Mouse (Mus musculus) layer of hippocampus, postnatal 25 days (tissue): ENCODE measurements around the gene BC005561. TPM values are rescaled to one million over a fixed set of nuclear protein-coding genes. Genes with fewer than 3 reads are reported as not detected.
"Not testable (repeated sequence)": the region's sequence is repeated elsewhere in the genome, so short reads cannot be mapped to it uniquely, and the experiment has no call there.

Experiments
- DNase-seq, 2 experiments: peaks; one replicate each; pipeline ENCODE4 v3.0.0; 2022; ENCODE audit warnings: mixed read lengths in 2 of 2, low spot score in 1 of 2; ENCODE audit errors: extremely low spot score in 1 of 2
- total RNA-seq, 2 experiments: library from RNA; stranded (reverse); gene quantifications; 2 replicates each; pipeline ENCODE4 v1.2.3; 2021

The BC005561 gene
- 10 to 100 TPM; 10.2 to 15.5 TPM for total RNA-seq

DNA sequence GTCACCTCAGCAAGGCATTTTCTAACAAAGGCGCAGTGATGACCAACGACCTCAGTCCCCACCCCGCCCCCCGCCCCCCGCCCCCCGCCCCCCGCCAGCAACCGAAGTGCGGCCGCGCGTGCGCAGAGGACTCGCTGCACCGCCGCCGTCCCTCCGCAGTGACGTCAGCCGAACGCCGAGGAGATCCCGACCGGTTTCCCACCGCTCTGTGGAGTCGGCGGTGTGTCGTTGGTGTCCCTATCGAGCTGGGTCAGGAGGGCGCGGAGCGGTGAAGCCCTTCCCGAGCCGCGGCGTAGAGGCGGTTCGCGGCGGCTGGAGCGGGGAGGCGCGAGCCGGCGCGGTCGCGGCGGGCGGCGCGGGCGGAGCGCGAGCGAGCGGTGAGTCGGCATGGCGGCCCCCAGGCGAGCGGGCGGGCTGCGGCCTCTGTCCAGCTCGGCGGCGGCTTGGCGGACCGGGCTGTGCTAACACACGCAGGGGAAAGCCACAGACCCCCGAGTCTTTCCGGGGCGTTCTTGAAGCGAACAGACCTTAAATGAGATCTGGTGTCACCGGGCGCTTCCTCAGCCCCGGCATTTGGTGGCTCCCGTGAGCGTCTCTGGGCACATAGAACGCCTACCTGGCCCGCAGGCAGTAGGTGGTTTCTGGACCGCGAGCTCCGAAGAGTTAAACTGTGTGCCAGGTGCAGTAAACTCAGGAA is at the start of gene BC005561:
Gene BC005561 (plus strand): TSS at position 158 of the 697 bp plus-strand sequence.
- DNase-seq, result peak; percentile 80 to 87

DNA sequence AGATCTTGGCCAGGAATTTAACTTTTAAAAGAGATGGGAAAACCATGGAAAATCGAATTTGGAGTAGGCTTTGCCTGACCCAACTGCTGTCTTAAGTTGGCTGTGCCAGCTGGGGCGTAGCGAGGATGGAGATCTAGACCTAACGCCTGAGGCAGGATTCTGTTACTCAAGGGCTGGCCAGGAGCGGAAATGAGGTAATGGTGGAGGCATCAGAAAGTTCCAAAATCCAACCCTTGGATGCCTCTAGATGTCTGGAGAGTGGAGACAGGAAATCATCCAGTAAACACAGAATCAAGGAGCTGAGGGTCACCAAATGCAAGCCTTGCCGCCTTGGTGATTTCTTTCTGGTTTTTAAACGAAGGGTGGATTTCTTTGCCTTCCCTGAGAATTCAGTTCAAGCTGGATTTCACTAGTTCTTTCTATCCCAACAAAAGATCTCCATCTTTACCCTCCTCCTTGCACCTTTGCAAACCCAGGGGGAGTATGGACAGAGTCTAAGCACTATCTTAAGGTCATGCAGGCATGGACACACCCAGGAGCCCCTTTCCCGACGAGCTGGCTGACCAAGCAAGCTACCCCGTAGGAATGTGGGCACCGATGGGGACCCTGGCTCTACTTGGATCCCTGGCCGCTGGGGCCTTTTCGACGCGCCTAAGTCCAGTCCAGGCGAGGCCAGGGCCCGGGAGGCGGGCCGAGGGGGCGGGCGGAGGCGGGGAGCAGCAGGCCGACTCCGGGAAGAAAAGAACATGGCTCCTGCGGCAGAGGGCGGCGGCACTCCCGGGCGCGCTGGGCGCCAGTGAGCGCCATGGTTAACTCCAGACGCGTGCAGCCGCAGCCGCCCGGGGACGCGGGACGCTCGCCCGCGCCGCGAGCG is 49.1 kb upstream of the BC005561 start, which contains the start of gene Pkd2:
Gene Pkd2 (plus strand): TSS at position 619 of the 874 bp plus-strand sequence.
- DNase-seq, result peak; percentile 51 to 58

DNA sequence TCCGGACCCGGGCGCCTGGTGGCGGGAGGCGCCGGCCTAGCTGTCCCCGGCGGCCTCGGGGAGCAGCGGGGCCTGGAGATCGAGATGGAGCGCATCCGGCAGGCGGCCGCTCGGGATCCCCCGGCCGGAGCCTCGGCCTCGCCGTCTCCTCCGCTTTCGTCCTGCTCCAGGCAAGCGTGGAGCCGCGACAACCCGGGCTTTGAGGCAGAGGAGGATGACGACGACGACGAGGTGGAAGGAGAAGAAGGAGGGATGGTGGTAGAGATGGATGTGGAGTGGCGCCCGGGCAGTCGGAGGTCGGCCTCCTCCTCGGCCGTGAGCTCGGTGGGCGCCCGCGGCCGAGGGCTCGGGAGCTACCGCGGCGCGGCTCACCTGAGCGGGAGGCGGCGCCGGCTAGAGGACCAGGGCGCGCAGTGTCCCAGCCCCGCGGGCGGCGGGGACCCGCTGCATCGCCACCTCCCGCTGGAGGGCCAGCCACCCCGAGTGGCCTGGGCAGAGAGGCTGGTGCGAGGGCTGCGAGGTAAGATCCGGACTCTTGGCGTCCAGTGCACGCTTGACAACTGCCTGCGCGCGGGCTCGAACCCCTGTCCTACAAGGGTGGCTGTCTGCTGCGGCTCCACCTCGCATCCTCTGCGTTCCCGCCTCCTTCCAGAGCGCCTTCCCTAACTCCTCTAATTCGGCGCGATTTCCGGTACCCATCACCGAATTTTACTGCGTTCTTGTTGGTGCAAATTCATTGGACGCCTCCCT is 48.3 kb upstream of the BC005561 start:
- peak; percentile 51 to 63 for DNase-seq

DNA sequence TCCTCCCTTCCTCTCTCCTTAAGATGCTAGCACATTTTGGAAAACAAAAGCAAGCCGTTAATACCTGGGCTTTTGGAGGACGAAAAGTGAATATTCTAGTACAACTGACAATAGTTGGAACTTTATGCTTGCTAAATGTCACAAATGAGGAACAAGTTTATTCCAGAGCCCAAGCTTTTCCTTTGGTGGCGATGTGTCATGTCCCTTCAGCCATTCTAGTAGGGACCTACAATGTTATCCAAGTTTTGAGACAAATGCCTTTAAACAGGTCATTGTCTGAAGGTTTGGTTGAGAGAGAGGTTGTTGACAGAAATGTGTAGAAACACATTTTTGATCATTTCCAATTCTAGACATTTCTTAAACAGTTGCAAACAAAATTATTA is 47.7 kb upstream of the BC005561 start:
- no peak for DNase-seq

DNA sequence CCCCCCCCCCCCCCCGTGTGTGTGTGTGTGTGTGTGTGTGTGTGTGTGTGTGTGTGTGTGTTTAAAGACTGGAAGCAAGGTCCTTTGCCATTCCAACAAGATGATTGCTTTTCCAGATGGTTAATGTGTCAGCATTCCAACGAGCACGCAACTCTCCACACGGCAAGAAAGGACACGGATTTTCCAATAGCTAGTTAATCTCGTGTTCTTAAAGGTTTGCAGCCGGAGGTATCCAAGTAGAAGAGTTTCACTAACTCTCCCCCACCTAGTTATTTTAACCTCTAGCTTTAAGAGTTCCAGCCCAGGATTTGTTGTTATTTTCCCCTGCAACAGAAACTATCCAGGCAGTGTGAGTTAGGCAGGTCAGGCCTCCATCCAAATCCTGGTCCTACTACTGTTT is 47.3 kb upstream of the BC005561 start:
- DNase-seq, result no peak

DNA sequence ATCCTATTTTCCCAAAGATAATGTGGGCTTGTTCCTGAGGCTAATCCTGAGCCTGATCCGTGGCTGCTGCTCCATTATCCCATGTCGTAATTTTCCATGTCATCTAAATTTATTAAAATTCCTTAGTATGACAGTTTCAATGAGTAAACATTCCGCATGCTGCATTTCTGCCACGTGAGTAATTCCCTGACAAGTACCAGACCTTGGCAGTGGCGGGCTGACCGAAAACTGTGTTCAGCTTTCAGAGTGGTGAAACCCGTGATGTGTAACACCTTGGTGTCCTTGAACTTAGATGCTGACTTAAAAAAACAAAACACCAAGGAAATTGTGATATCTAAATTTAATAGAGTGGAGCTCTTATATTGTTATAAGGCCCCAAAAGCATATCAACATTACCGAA is 42.9 kb upstream of the BC005561 start:
- no peak for DNase-seq

DNA sequence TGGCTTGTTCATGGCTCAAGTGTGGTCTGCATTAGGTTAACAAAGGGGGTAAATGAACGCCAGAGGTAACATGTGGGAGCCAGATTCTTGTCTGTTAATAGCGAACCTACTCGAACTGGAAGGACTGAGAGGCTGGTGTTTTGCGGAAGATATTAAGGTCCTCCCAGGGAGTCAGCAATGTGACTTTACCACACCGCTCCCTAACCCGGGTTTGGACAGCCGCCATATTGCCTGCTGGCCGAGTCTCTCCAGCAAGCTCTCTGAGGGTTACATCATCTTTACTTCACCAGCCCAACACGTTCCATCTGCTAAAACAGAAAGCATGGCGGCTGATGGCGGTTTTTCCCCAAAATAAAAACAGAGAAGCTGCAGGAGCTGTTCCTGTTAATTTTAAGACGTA is 42.4 kb upstream of the BC005561 start:
- peak; percentile 31 to 39 for DNase-seq

DNA sequence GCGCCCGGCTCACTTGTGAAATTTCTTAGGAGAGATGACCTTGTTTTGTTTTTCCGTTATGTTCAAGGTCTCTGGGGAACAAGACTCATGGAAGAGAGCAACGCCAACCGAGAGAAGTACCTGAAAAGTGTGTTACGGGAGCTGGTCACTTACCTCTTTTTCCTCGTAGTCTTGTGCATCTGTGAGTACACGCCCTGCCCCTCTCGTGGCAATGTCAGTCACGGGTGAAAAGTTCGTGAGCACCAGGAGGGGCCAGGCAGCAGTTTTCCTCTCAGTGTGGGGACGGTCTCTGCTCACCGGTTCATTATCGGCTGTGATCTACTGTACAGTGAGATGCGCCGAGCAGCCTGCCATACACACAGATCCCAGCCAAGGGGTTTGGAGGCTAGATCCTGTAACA is 41.3 kb upstream of the BC005561 start:
- no peak for DNase-seq

DNA sequence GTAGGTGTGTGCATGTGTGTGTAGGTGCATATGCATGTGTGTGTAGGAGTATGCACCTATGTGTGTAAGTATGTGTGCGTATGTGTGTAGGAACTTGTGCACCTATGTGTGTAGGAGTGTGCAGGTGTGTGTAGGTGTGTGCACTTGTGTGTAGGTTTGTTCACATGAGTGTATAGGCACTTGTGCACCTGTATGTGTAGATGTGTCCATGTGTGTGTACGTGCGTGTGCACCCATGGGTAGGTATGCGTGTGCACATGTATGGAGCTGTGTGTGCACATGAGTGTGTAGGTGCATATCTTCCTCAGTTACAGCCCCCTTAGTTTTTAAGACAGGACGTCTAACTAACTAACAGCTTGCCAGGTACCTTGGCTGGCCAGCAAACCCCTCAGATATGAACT is 39.6 kb upstream of the BC005561 start:
- DNase-seq, result no peak

DNA sequence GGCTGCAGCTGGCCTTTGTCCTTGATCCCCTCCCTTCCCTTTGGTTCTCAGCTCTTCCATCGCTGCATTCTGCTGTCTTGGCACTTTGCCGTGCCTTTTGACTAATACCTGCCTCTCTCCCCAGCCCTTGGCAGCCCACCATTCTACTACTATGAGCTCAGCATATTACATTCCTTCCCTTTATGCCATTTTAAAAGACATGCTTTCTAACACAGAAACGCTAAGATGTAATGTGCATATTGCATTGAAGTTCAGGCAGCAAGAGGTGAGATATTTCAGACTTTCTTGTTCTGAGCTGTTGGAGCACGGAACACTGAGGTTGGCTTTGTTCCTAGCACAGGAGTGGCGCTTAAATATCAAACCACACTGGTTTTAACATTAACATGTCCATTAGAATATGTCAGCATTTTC is 37.2 kb upstream of the BC005561 start:
- DNase-seq, result no peak

DNA sequence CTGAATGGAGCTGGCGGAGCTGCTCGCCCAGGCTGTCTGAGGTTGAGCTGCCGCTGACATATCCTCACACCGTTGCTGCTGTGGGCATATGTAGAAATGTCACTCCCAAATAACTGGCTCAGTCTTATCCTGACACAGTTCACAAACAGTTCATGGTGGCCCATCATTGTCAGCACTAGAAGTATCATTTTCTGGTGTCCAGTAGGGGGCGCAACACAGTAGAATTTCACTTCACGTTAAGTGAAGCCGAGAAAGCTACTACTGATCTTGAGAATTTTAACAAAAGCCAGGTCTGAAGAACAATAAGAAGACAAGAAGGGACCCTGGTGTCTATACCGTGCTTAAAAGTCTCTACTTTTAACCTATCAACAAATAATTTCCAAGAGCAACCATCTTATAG is 35.8 kb upstream of the BC005561 start:
- peak in 1 of 2 experiments; percentile 54 for DNase-seq

DNA sequence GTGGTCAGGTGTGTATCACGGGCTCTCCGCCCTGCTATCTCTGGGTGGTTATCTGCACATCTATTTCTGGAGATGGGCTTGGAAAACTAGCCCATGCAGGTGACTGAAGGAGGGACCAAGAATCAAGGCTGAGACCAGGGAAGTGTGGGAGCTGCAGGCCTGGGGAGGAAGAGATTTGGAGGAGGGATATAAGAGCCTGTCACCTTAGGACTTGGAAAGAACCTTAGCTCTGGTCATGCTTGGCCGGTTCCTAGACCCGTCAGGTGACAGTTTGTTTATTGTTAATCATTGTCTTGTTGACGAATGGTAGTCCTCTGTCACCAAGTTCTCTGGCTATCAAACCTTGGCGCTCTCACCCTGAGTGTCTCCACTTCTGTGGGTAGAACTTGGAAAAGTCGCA is 27.8 kb upstream of the BC005561 start:
- no peak for DNase-seq

DNA sequence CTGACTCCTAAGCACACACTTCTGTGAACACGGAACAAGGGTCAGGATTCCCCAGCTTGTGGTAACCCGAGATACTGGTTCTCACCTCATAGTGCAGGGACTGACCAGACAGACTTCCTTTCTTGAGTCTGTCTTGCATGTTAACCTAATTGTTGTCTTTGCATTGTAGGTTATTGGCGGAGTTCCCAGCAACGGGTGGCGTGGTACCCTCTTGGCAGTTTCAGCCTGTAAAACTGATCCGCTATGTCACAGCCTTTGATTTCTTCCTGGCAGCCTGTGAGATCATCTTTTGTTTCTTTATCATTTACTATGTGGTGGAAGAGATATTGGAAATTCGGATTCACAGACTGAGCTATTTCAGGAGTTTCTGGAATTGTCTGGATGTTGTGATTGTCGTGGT is 25.3 kb upstream of the BC005561 start:
- no peak for DNase-seq

DNA sequence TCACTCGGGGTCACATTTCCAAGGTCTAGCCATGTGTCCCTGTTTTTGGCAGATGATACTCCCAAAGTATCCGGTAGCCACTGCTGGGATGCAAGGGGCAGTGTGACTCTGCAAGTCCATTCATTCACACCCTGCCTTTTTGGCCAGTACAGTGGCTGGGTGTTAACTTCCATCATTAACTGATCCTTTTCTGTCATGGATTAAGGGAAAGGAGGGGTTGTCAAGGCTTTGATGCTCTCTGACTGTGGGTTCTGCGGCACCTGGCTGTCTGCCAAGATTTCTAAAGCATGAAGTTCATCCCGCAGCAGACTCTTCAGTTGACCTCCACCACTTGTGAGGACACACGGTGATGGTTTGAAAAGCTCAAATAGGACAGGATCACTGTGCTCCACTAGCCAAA is 16.6 kb upstream of the BC005561 start:
- DNase-seq, result no peak

DNA sequence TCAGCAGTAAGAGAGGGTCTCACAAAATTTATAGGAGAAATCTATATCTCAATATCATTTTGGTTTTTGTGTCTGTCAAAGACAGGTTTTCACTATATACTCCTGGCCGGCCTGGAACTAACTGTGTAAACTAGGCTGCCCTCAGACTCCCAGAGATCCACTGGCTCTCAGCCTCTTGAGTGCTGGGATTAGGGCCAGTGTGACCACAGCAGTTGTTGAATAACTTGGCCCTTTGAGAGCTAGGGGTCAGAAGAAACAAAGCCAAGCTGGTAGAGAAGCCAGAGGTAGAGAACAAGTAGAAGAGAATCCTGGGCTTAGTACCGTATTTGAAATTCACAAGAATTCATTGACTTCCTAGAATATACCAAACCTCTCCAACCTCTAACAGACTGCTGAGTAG is 3.3 kb upstream of the BC005561 start:
- no peak for DNase-seq

DNA sequence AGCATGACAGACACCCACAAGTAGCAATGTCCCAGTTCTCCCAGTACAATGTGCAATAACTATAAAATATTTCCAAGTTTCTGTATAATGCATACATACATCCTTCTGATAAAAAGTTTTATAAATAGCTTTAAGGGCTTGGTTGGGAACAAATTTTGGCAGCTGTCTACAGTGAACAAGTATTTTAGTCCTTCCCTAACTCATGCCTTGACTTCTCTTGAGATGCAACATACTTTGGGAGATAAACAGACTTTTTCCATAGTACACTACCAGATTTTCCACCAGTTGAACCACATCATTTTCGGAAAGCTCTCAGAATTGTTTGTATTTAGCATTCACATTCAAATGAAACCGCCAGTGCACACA is 340 bp upstream of the BC005561 start:
- DNase-seq, result no peak

DNA sequence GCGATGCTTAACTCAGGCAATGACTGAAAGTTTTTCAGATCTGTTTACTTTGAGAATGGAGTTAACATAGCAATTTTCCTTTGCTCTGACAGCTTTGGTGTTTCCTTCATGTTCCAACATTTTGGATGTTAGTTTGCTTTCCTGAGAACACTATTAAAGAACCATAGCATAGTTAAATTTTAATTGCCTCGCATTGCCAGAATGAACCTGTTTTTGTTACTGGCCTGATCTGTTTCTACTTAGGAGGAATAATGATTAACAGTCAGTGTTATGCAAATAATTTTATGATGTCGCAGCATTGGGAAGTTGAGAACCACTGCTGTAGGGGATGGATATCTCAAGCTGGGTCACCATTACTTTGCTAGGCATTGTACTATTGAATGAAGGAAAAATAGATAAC is 3.1 kb downstream of the BC005561 start:
- DNase-seq, result no peak

DNA sequence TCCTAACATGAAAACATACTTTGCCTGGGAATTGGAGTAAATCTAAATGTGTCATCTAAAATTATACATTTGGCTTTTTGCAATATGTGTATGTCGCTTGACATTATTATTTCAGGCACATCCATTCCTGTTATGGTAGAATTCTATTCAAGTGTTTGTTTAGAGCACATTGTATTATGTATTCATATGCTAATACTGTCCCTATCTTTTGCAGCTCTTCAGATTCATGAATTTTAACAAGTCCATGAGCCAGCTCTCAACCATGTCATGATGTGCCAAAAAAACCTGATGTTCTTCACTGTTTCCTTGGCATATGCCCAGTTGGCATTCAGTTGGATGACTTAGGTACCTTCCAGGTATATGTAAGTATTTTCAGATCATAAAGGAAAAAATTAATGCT is 30.5 kb downstream of the BC005561 start:
- no peak for DNase-seq

DNA sequence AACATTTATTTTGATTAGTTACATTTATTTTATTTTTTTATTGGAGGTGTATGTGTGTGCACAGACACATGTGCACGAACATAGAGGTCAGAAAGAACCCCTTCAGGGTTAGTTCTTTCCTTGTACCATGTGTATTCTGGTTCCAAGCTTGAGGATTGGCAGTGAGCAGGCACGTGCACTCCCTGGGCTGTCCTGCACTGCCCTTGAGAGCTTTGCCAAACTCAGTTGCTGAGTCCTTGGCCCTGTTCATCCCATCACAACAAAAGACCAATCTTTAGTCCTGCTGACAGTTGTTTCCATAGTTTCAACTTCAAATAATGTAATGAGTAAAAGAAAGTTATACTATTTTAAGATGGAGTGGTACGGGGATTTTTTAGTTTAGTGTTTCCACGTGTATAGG is 31.2 kb downstream of the BC005561 start:
- DNase-seq, result no peak

DNA sequence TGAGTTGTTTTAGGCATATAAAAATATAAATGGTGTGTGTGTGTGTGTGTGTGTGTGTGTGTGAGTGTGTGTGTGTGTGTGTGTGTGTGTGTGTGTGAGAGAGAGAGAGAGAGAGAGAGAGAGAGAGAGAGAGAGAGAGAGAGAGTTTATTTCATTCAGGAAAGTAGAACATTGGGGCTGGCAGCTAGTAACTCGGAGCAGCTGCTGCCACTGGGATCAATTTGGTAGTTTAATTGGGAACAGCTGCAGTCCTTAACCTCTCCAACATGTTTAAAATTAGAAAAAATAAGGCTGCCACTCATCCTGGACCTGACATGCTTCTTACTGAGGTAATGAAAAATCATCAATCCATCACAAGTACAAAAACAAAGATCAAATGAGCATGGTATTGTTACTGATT is 59.9 kb downstream of the BC005561 start:
- not testable (repeated sequence) for DNase-seq

DNA sequence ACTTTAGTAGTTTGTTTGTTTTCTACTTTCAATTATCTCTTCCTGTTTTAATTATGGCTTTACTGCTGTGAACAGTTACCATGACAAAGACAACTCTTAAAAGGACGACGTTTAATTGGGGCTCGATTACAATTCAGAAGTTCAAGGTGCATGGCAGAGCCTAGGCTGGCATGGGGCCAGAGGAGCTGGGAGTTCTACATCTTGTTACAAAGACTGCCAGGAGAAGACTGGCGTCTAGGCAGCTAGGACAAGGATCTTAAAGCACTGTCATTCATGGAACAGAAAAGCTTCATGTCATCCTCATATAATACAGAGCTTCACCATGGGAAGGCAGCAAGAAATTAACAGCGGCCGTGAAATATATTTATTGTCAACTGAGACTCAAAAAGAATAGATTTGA is 62.6 kb downstream of the BC005561 start:
- peak; percentile 30 to 33 for DNase-seq
